Mouse (Mus musculus) neutrophil, adult 5-6 weeks (primary cell): ENCODE measurements around the gene Rad23b. TPM values are rescaled to one million over a fixed set of nuclear protein-coding genes. Genes with fewer than 3 reads are reported as not detected.
"Not testable (repeated sequence)": the region's sequence is repeated elsewhere in the genome, so short reads cannot be mapped to it uniquely, and the experiment has no call there.

ENCODE experiments used
- ATAC-seq: fragments of 151-379, 151-347 bp; 2 replicates; pipeline ENCODE4 v1.8.0; 2017; ENCODE audit warnings: mild to moderate bottlenecking, moderate TSS enrichment; ENCODE audit not compliant: insufficient number of reproducible peaks, poor library complexity, low FRiP score, severe bottlenecking; ENCODE audit errors: extremely low read depth
- total RNA-seq: library from RNA; stranded (forward); fragments of 200-1000 nt; gene quantifications from 2 replicates; pipeline ENCODE4 v1.2.3, GENCODE M21; 2017

Rad23b gene
- total RNA-seq: 73.1 and 74.0 TPM in 2 replicates

GRCm38 (mm10) chr4:55349452-55350218 lies at the start of gene Rad23b:
Gene Rad23b (plus strand): TSS chr4:55350043.
- ATAC-seq: peak; percentile 85

DNA sequence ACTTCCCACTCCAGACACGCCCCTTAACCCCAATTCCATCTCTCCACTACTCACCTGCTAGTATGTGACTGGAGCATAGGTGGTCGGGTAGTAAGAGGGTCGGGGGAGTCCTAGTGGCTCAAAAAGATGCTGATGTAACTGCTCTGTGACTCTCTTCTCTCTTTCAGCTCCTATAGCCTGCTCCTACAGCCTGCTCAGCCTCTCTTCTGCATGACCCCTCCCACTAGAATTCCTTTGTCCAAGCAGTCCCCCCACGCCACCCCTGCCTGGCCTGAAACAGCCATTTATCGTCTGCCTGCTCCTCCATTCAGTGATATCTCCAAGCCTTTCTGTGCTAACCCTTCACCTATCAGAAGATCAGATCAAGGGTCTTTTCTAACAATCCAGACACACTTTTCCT lies 45.7 kb upstream of the Rad23b start:
- no peak for ATAC-seq

GRCm38 (mm10) chr4:55306636-55307035 lies 43.2 kb upstream of the Rad23b start:
- no peak for ATAC-seq

DNA sequence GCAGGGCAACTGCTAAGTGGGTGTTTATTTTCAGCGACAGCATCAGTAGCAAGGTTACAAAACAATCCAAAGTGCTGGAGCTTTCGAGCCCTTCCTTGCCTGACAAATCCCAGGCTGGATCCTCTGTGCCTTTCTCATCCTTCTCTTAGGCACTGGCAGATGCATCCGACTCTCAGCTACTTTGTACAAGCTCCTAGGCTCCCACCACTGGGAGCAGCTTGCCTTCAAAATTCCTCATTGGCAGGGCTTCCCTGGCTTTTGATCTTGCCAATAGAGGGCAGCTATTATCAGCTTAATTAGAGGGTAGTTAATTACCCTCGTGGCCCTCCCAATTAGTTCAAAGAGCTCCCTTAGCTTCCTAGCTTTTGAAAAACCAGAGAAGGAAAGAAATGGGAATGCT lies 33.1 kb upstream of the Rad23b start:
- no peak for ATAC-seq

GRCm38 (mm10) chr4:55318350-55318749 lies 31.5 kb upstream of the Rad23b start:
- not testable (repeated sequence) for ATAC-seq

GRCm38 (mm10) chr4:55325786-55326518 lies 23.9 kb upstream of the Rad23b start:
- ATAC-seq: no peak

- ATAC-seq: no peak
Measured at GRCm38 (mm10) chr4:55327508-55327907, 22.3 kb upstream of the Rad23b start.

- ATAC-seq: no peak
Measured at GRCm38 (mm10) chr4:55328471-55328870, 21.4 kb upstream of the Rad23b start.

GRCm38 (mm10) chr4:55328928-55329327 lies 20.9 kb upstream of the Rad23b start:
- not testable (repeated sequence) for ATAC-seq

- ATAC-seq: no peak
Measured at GRCm38 (mm10) chr4:55329621-55330346, 20.1 kb upstream of the Rad23b start.

DNA sequence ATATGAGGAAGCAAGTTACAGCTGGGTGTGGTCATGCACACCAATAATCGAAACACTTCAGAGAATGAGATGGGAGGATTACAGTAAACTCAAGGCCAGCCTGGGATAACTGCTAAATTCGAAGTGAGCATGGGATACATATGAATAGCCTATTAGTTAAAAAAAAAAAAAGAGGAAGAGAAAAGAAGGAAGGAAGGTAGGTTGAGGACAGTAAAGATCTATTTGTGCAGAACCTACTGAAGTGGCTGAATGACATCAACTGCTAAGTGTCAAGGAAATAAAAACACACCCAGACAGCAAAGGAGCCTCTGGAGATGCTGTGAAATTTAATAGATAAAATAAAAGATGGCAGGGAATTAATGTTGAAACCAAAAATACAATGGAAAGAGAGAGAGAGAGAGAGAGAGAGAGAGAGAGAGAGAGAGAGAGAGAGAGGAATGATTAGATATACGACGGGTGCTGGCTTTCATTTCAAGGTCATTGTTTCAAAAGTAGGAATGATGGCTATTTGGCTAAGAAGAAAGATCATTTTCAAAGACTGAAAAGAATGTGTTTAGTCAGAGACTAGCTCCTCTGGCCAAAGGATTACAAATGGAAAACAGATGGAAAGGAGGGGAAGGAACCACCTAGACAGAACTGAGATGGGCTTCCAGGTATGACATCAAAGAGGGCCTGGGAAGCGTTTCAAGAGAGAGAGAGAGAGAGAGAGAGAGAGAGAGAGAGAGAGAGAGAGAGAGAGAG lies 14.6 kb upstream of the Rad23b start:
- ATAC-seq: no peak

GRCm38 (mm10) chr4:55338905-55339304 lies 10.9 kb upstream of the Rad23b start:
- ATAC-seq: no peak

GRCm38 (mm10) chr4:55339388-55339787 lies 10.5 kb upstream of the Rad23b start:
- ATAC-seq: no peak

GRCm38 (mm10) chr4:55341797-55342196 lies 8.0 kb upstream of the Rad23b start:
- ATAC-seq: no peak

- ATAC-seq: peak; percentile 75; the same call in 1 of the 2 replicates
Measured at GRCm38 (mm10) chr4:55342602-55343001, 7.2 kb upstream of the Rad23b start.

GRCm38 (mm10) chr4:55343287-55343686 lies 6.6 kb upstream of the Rad23b start:
- peak; percentile 13; the same call in 1 of the 2 replicates for ATAC-seq

DNA sequence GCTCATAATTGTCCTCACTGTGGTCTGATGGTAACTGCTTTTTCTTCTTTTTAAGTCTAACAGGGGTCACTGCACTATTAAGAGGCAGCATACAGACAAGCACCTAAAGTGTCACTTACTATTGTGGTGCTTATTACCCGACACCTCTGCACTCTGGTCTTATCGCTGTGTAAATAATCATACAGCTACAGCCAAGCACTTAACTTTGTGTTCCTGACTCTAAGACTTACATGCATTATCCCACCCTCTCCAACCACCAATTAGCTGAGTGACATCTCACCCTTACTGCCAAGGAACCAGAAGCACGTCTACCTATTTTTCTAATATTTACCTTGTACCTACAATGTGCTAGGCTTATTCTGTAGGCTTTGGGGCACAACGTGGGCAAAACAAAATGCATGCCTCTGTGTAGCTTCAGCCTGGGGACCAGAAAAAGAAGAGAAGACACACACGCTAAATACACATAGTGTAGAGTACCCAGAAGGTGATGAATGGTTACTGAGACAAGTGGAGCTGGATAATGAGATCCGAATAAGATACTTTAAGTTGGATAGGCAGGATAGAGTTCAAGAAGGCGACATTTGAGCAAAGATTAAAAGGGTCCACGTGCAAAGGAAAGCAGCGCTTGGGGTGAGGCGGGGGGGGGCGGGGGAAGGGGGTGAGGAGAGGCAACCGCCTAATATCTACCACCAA lies 938 bp upstream of the Rad23b start:
- no peak for ATAC-seq

- ATAC-seq: no peak
Measured at GRCm38 (mm10) chr4:55350219-55350931, 532 bp downstream of the Rad23b start.
